Mouse (Mus musculus): ENCODE results near the gene Lrrc49. TPM values are rescaled to one million over a fixed set of nuclear protein-coding genes. Genes with fewer than 3 reads are reported as not detected.

Gene Lrrc49
- 15.1 TPM for polyA plus RNA-seq (2014; fragmentation: Illumina TruSeq; extraction: RNeasy Lipid Tissue Mini Kit (QIAGEN cat#74804))

GRCm38 (mm10) chr9:60687891-60688324 is at the start of gene Lrrc49:
Lrrc49 (minus strand) TSS chr9:60688158.

GRCm38 (mm10) chr9:60712771-60713541 is 25.0 kb upstream of the Lrrc49 start, which contains the start of gene Larp6:
Larp6 (plus strand) TSS chr9:60712989.

GRCm38 (mm10) chr9:60521806-60522264 is 166.1 kb downstream of the Lrrc49 start, which contains the start of gene Thsd4:
Thsd4 (minus strand) TSS chr9:60522046.

Other genes with a start within 250 kb of the Lrrc49 start
- 10.9 TPM for gene Thsd4, start 166.1 kb downstream of the Lrrc49 start, polyA plus RNA-seq (2014; fragmentation: Illumina TruSeq; extraction: RNeasy Lipid Tissue Mini Kit (QIAGEN cat#74804))
- 0.77 TPM for gene Larp6, start 24.8 kb upstream of the Lrrc49 start, polyA plus RNA-seq (2014; fragmentation: Illumina TruSeq; extraction: RNeasy Lipid Tissue Mini Kit (QIAGEN cat#74804))
- 10.8 TPM for gene Uaca, start 106.4 kb upstream of the Lrrc49 start, polyA plus RNA-seq (2014; fragmentation: Illumina TruSeq; extraction: RNeasy Lipid Tissue Mini Kit (QIAGEN cat#74804))

All from ovary, adult 10 weeks (tissue).